Mouse (Mus musculus) intestine, embryonic 14.5 days (tissue): ENCODE measurements around the gene 4930404N11Rik. TPM values are rescaled to one million over a fixed set of nuclear protein-coding genes. Genes with fewer than 3 reads are reported as not detected.

Source experiments
- ATAC-seq: fragments of 200-750 bp; cut with Nextera tagmentation; replicated peaks from 2 replicates; pipeline ENCODE4 v1.8.0; 2017; ENCODE audit warnings: low read depth, moderate number of reproducible peaks, moderate TSS enrichment, moderate library complexity; ENCODE audit not compliant: low FRiP score, low TSS enrichment
- DNase-seq: peaks from one replicate; pipeline ENCODE4 v3.0.0-alpha.2; 2018; ENCODE audit warnings: low spot score
- H3K27ac ChIP-seq: fragments of 300-500 bp; sonication (generic); 2 replicates; pipeline ENCODE4 v1.5.1; 2014; ENCODE audit warnings: low read depth, mild to moderate bottlenecking, control low read depth
- H3K27me3 ChIP-seq: fragments of 300-500 bp; sonication (generic); replicated peaks from 2 replicates; pipeline ENCODE4 v1.6.1; 2014; ENCODE audit warnings: low read length, control low read depth; ENCODE audit not compliant: control insufficient read depth, insufficient read depth
- H3K36me3 ChIP-seq: fragments of 300-500 bp; sonication (generic); 2 replicates; pipeline ENCODE4 v1.6.1; 2014; ENCODE audit warnings: low read length, control low read depth; ENCODE audit not compliant: control insufficient read depth, insufficient read depth
- H3K4me1 ChIP-seq: fragments of 300-500 bp; sonication (generic); replicated peaks from 2 replicates; pipeline ENCODE4 v1.6.1; 2014; ENCODE audit warnings: low read length, control low read depth, mixed read lengths; ENCODE audit not compliant: control insufficient read depth, insufficient read depth
- H3K4me2 ChIP-seq: fragments of 300-500 bp; sonication (generic); 2 replicates; pipeline ENCODE4 v1.6.1; 2014; ENCODE audit warnings: low read length
- H3K4me3 ChIP-seq: fragments of 300-500 bp; sonication (generic); 2 replicates; pipeline ENCODE4 v1.5.1; 2014; ENCODE audit warnings: low read depth, low read length, control low read depth, mixed read lengths
- H3K9ac ChIP-seq: fragments of 300-500 bp; sonication (generic); 2 replicates; pipeline ENCODE4 v1.6.1; 2014; ENCODE audit warnings: mild to moderate bottlenecking, low read length
- H3K9me3 ChIP-seq: fragments of 300-500 bp; sonication (generic); 2 replicates; pipeline ENCODE4 v1.6.1; 2016; ENCODE audit warnings: low read length, control low read depth; ENCODE audit not compliant: control insufficient read depth
- WGBS: fragments of 180-500 bp; shearing (Covaris S2); extraction: QIAGEN DNeasy Blood & Tissue Kit; methylation state at CpG from one replicate; pipeline ENCODE4 v1.1.7; 2014; 5-methylcytosine and 5-hydroxymethylcytosine counted together
- polyA plus RNA-seq: library from polyadenylated mRNA; unstranded; fragments of >200 nt; fragmentation: Nextera tagmentation; extraction: Ambion mirVana; gene quantifications from 2 replicates; pipeline ENCODE4 v1.2.1, GENCODE M21; 2014

Gene 4930404N11Rik
- polyA plus RNA-seq, 1 experiment from 2014 or later: 0.58 TPM

- H3K27ac ChIP-seq: no peak overlapping the region
- WGBS: 31% methylated on average over 9 of the region's 9 CpGs
- H3K9ac ChIP-seq: no peak overlapping the region
- DNase-seq (no peak), ATAC-seq (no peak)
- peaks cover 39% of the 10 kb centered on the region for H3K4me1 ChIP-seq
- no peaks in the 10 kb centered on the region for H3K9me3 ChIP-seq
- no peak overlapping the region for H3K4me2 ChIP-seq
- H3K36me3 ChIP-seq: peaks cover 56% of the 10 kb centered on the region
- no peaks in the 10 kb centered on the region for H3K27me3 ChIP-seq
- H3K4me3 ChIP-seq: no peak overlapping the region
Measured at GRCm38 (mm10) chr10:81404082-81404481, 38.5 kb upstream of the 4930404N11Rik start.

GRCm38 (mm10) chr10:81403511-81403910 lies 37.9 kb upstream of the 4930404N11Rik start:
- 62% methylated on average over 10 of the region's 10 CpGs for WGBS
- Histone ChIP-seq H3K27ac (peak overlapping the region; percentile 86; the same call in 1 of the 2 replicates), H3K4me2 (no peak overlapping the region), H3K9ac (no peak overlapping the region), H3K4me3 (no peak overlapping the region), H3K4me1 (peaks cover 34% of the 10 kb centered on the region), H3K9me3 (no peaks in the 10 kb centered on the region), H3K36me3 (peaks cover 56% of the 10 kb centered on the region), H3K27me3 (no peaks in the 10 kb centered on the region)
- DNase-seq (no peak), ATAC-seq (no peak)

GRCm38 (mm10) chr10:81402227-81402765 lies 36.7 kb upstream of the 4930404N11Rik start:
- Histone ChIP-seq H3K27me3 (no peaks in the 10 kb centered on the region), H3K4me1 (peaks cover 22% of the 10 kb centered on the region), H3K9me3 (no peaks in the 10 kb centered on the region), H3K4me2 (peak overlapping the region; percentile 35), H3K4me3 (no peak overlapping the region), H3K36me3 (peaks cover 48% of the 10 kb centered on the region), H3K9ac (no peak overlapping the region), H3K27ac (peak overlapping the region; percentile 86)
- DNase-seq (no peak), ATAC-seq (no peak)
- 26% methylated on average over 7 of the region's 7 CpGs for WGBS

- ATAC-seq: peak; percentile 72
- DNase-seq: peak; percentile 87
- Histone ChIP-seq H3K4me1 (peaks cover 15% of the 10 kb centered on the region), H3K27ac (peak overlapping the region; percentile 86), H3K4me3 (no peak overlapping the region), H3K9me3 (no peaks in the 10 kb centered on the region), H3K4me2 (peak overlapping the region; percentile 35), H3K9ac (no peak overlapping the region; the same call in 1 of the 2 replicates), H3K36me3 (peaks cover 44% of the 10 kb centered on the region), H3K27me3 (no peaks in the 10 kb centered on the region)
- WGBS: 14% methylated on average over 18 of the region's 18 CpGs
Measured at GRCm38 (mm10) chr10:81401521-81402226, 36.1 kb upstream of the 4930404N11Rik start.

- Histone ChIP-seq H3K27me3 (no peaks in the 10 kb centered on the region), H3K9me3 (no peaks in the 10 kb centered on the region), H3K4me1 (peaks cover 15% of the 10 kb centered on the region), H3K4me2 (no peak overlapping the region), H3K27ac (peak overlapping the region; percentile 86), H3K36me3 (peaks cover 46% of the 10 kb centered on the region), H3K4me3 (no peak overlapping the region), H3K9ac (no peak overlapping the region)
- ATAC-seq: peak; percentile 7; the same call in 1 of the 2 replicates
- WGBS: 35% methylated on average over 10 of the region's 10 CpGs
- DNase-seq: no peak
Measured at GRCm38 (mm10) chr10:81401205-81401520, 35.5 kb upstream of the 4930404N11Rik start.

GRCm38 (mm10) chr10:81400371-81401204 lies 35.0 kb upstream of the 4930404N11Rik start:
- DNase-seq (no peak), ATAC-seq (no peak)
- Histone ChIP-seq H3K4me2 (no peak overlapping the region), H3K27me3 (no peaks in the 10 kb centered on the region), H3K4me1 (peaks cover 15% of the 10 kb centered on the region), H3K36me3 (peaks cover 42% of the 10 kb centered on the region), H3K4me3 (no peak overlapping the region), H3K9ac (no peak overlapping the region), H3K27ac (no peak overlapping the region), H3K9me3 (no peaks in the 10 kb centered on the region)
- 61% methylated on average over 22 of the region's 22 CpGs for WGBS

- no peak overlapping the region for H3K27ac ChIP-seq
- no peak for DNase-seq
Measured at GRCm38 (mm10) chr10:81399798-81400308, 34.2 kb upstream of the 4930404N11Rik start.

GRCm38 (mm10) chr10:81399296-81399695 lies 33.7 kb upstream of the 4930404N11Rik start:
- 52% methylated on average over 5 of the region's 5 CpGs for WGBS
- no peak overlapping the region for H3K27ac ChIP-seq
- no peak overlapping the region for H3K9ac ChIP-seq
- no peak overlapping the region for H3K4me2 ChIP-seq
- H3K4me1 ChIP-seq: peaks cover 15% of the 10 kb centered on the region
- ATAC-seq: no peak
- DNase-seq: no peak
- H3K36me3 ChIP-seq: peaks cover 33% of the 10 kb centered on the region
- H3K4me3 ChIP-seq: no peak overlapping the region
- no peaks in the 10 kb centered on the region for H3K9me3 ChIP-seq
- H3K27me3 ChIP-seq: no peaks in the 10 kb centered on the region

More at GRCm38 (mm10) chr10:81399798-81400308, 34.2 kb upstream of the 4930404N11Rik start:
- Histone ChIP-seq H3K4me2 (no peak overlapping the region), H3K36me3 (peaks cover 38% of the 10 kb centered on the region), H3K4me3 (no peak overlapping the region), H3K4me1 (peaks cover 15% of the 10 kb centered on the region), H3K9me3 (no peaks in the 10 kb centered on the region), H3K9ac (no peak overlapping the region), H3K27me3 (no peaks in the 10 kb centered on the region)
- no peak for ATAC-seq
- 73% methylated on average over 18 of the region's 18 CpGs for WGBS
